Mouse (Mus musculus): ENCODE measurements around the gene Emilin2.

Emilin2 gene

DNA sequence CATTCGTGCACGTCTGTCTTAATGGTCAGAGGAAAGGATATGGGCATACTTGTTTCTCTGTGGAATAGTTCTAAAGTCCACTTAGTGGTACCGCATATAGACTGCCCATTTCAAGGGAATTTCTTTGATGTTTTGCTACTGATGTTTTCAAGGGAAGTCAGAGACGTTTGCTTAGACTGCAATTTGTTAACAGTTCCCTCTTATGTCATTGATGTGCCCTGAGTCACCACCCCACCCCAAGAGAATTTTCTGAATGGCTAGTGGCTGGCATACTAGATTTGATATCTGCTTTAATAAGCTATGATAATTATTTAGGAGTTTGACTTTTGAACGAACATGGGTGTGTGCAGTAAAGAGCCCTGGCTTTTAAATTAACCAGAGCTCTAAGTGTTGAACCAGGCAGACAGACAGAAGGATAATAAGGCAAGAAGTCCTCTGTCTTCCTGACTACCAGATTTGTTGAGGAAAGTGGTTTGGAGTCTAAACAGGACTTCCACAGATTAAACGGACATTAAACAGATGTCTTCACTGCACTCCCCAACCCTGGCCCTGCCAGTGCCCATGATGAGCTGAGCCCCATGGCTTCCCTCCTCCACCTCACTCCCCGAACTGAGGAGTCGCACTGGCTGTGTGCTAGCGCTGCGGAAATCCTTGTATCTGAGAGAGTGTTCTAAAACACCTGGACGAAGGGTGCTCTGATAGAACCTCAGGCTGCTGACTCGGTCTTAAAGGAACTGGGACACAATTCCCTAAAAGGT is 105.5 kb downstream of the Emilin2 start:
- DNase-seq (ENCODE audit: low spot score in 2 of 2): no peak

- DNase-seq (ENCODE audit: low spot score in 2 of 2): no peak
Observed at GRCm38 (mm10) chr17:71204809-71205091, 107.0 kb downstream of the Emilin2 start.

- DNase-seq (ENCODE audit: low spot score in 2 of 2): peak in 1 of 2 experiments; percentile 65
Observed at GRCm38 (mm10) chr17:71203998-71204808, 107.6 kb downstream of the Emilin2 start.

Data from spleen, postnatal 4 days (tissue).